Mouse (Mus musculus): ENCODE results near the gene Clpp. TPM values are rescaled to one million over a fixed set of nuclear protein-coding genes. Genes with fewer than 3 reads are reported as not detected.

Gene Clpp
- total RNA-seq, 2 experiments from 2014 or later = 68.6 to 75.6 TPM

GRCm38 (mm10) chr17:56986105-56986805, 3.9 kb upstream of the Clpp start:
- DNase-seq (ENCODE audit: low spot score in 2 of 2) = no peak

GRCm38 (mm10) chr17:56988441-56988840, 1.7 kb upstream of the Clpp start:
- DNase-seq (ENCODE audit: low spot score in 2 of 2) = no peak

- DNase-seq (ENCODE audit: low spot score in 2 of 2) = no peak
Observed at GRCm38 (mm10) chr17:56988921-56989430, 1.1 kb upstream of the Clpp start.

- DNase-seq (ENCODE audit: low spot score in 2 of 2) = peak in 1 of 2 experiments; percentile 91
Observed at GRCm38 (mm10) chr17:56989467-56990114, 514 bp upstream of the Clpp start.

- no peak for DNase-seq (ENCODE audit: low spot score in 2 of 2)
Observed at GRCm38 (mm10) chr17:56990966-56991365, 861 bp downstream of the Clpp start.

- DNase-seq (ENCODE audit: low spot score in 2 of 2) = no peak
Observed at GRCm38 (mm10) chr17:56995046-56995445, 4.9 kb downstream of the Clpp start.

- DNase-seq (ENCODE audit: low spot score in 2 of 2) = no peak
Observed at GRCm38 (mm10) chr17:56996506-56996905, 6.4 kb downstream of the Clpp start.

GRCm38 (mm10) chr17:56997029-56997667, 7.0 kb downstream of the Clpp start, which contains the start of gene Alkbh7:
Gene Alkbh7 (plus strand): TSS chr17:56997339.
- DNase-seq (ENCODE audit: low spot score in 2 of 2) = peak; percentile 90 to 96

GRCm38 (mm10) chr17:56999414-56999813, 9.3 kb downstream of the Clpp start:
- no peak for DNase-seq (ENCODE audit: low spot score in 2 of 2)

GRCm38 (mm10) chr17:56999968-57000609, 10.0 kb downstream of the Clpp start, which contains the start of gene Pspn:
Gene Pspn (minus strand): TSS chr17:57000018.
- no peak for DNase-seq (ENCODE audit: low spot score in 2 of 2)

GRCm38 (mm10) chr17:57001228-57001627, 11.1 kb downstream of the Clpp start:
- DNase-seq (ENCODE audit: low spot score in 2 of 2) = no peak

- no peak for DNase-seq (ENCODE audit: low spot score in 2 of 2)
Observed at GRCm38 (mm10) chr17:57003994-57004393, 13.9 kb downstream of the Clpp start.

GRCm38 (mm10) chr17:57007137-57007905, 17.2 kb downstream of the Clpp start:
- no peak for DNase-seq (ENCODE audit: low spot score in 2 of 2)

- DNase-seq (ENCODE audit: low spot score in 2 of 2) = no peak
Observed at GRCm38 (mm10) chr17:57010911-57011235, 20.8 kb downstream of the Clpp start.

GRCm38 (mm10) chr17:57011236-57012141, 21.4 kb downstream of the Clpp start, which contains the start of the genes Gtf2f1 and Gm17949:
Gene Gtf2f1 (minus strand): TSS chr17:57011288.
Gene Gm17949 (plus strand): TSS chr17:57011469.
- peak; percentile 91 to 99 for DNase-seq (ENCODE audit: low spot score in 2 of 2)

- no peak for DNase-seq (ENCODE audit: low spot score in 2 of 2)
Observed at GRCm38 (mm10) chr17:57012245-57012795, 22.2 kb downstream of the Clpp start.

- DNase-seq (ENCODE audit: low spot score in 2 of 2) = no peak
Observed at GRCm38 (mm10) chr17:57019693-57020092, 29.6 kb downstream of the Clpp start.

GRCm38 (mm10) chr17:57020960-57021359, 30.9 kb downstream of the Clpp start:
- DNase-seq (ENCODE audit: low spot score in 2 of 2) = no peak

GRCm38 (mm10) chr17:57027471-57027870, 37.4 kb downstream of the Clpp start:
- no peak for DNase-seq (ENCODE audit: low spot score in 2 of 2)

Data from layer of hippocampus, adult 18-20 months (tissue).